Mouse (Mus musculus) megakaryocyte progenitor cell, adult 5-6 weeks (primary cell): ENCODE measurements around the gene E2f2. TPM values are rescaled to one million over a fixed set of nuclear protein-coding genes. Genes with fewer than 3 reads are reported as not detected.

Experiments used
- ATAC-seq: replicated peaks from 2 replicates; pipeline ENCODE4 v1.8.0; 2016; ENCODE audit warnings: mild to moderate bottlenecking, moderate TSS enrichment, inconsistent platforms; ENCODE audit not compliant: poor library complexity
- total RNA-seq, 2 experiments: library from RNA; stranded (forward) in 1 of 2; stranded (reverse) in 1 of 2; fragments of 157-497, 149-512 nt in 1 of 2; fragments of 200-1000 nt in 1 of 2; gene quantifications; 2 replicates each; pipeline versions ENCODE4 v1.2.3 to v1.2.4; 2015 to 2017

The E2f2 gene
- total RNA-seq, 2 experiments from 2014 or later, result 5.6 to 5.9 TPM

DNA sequence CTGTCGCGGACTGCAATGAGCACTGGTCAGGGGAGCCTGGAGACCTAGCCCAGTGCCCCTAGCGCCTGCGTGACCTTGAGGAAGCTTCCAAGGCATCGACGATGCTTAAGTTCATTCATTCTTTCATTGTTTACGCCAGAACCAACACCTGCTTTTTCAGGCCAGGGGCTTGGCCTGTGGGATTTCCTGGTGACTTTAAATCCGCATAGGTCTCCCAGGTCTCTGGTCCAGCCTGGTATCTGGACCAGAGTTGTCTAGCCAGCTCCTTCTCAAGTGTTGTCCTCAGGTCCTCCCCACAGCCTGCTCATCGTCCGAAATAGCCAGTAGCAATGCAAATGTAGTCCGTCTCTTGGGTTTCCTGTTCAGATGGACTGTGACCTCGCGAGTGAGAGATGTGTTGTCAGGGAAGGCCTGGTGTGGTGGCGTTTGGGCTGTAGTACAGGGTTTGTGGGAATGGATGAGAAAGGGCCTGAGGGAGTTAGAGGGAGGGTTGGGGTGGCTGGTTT lies 1.1 kb downstream of the E2f2 start:
- no peak for ATAC-seq

DNA sequence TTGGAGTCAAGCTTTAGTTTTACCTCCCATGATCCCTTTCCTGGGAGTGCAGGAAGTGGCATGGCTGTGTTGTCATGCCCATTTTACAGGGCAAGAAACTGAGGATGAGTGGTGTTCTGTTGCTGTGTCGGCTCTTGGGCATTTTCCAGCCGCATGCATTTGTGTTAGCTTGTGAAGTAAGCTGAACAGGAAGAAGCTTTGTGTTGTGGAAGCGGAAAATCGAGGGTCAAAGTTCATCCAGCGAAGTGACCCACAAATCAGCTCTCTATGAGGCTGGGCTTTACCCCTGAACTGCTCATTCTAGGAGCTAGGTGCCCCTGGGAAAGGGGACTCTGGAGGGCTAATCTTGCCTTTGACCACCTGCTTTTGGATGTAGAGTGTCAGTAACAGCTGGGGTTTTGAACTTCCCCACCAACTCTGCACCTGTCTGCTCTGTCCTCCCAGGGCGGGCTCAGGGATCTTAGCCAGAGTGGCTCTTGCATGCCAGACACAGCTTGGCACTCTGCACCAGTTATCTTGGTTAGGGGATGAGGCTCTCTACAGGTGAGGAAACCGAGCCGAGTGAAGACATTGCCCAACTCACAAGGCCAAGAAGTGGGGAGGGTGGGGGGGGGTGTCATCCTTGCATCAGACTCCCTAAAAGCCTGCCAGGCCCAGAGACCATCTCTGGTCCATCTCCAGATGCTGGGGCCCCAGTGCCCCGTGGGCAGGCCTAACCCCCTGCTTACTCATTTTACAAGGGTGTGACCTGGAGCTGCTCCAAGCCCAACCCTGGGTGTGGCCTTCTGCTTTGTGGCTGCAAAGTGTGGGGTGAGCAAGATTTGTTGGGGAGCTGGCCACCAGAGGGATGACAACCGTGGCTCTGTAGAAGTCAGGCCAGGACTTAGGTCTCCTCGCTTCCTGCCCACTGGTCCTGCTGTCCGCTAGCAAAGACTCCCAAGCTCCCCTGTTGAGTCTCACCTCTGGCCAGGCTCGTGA lies 2.3 kb downstream of the E2f2 start:
- ATAC-seq, result peak; percentile 39

DNA sequence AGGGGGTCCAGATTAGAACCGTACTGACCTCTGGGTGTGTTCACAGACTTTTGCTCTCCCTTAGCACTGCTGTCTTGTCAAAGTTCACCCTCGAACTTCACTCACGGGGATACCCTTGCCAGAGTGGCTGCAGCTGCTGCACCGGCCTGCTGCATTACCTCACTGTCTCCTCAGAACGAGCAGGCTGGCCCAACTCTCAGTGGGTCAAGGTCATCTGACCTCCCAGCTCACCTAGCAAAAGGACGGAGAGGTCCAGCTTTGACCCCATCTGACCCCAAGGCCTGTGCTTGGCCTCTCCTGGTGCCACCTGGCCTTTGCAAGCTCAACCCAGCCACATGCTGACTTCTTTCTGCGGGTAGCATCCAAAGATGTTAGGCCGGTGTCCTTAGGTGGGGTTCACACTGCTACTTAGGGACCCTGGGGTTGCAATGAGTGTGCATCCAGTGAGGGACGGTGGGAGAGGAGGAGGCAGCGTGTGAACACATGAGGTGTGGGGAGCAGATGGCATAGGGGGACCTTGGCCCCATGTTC lies 3.9 kb downstream of the E2f2 start:
- ATAC-seq, result no peak

DNA sequence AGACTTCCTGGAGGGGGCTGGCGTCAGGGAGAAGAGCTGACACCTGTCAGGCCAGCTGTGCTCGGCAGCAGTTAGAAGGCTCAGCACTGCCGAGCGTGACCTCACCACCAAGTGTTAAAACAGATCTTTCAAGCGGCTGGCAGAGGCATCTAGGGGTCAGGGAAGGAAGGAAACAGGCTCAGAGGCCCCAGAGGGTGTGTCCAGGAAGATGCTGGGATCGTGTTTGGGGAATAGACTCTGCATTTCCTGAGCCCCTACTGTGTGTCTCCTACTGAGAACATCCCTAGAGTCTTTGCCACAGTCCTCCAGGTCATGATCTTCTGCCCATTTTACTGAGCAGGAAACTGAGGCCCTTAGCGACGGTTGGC lies 5.0 kb downstream of the E2f2 start:
- no peak for ATAC-seq

DNA sequence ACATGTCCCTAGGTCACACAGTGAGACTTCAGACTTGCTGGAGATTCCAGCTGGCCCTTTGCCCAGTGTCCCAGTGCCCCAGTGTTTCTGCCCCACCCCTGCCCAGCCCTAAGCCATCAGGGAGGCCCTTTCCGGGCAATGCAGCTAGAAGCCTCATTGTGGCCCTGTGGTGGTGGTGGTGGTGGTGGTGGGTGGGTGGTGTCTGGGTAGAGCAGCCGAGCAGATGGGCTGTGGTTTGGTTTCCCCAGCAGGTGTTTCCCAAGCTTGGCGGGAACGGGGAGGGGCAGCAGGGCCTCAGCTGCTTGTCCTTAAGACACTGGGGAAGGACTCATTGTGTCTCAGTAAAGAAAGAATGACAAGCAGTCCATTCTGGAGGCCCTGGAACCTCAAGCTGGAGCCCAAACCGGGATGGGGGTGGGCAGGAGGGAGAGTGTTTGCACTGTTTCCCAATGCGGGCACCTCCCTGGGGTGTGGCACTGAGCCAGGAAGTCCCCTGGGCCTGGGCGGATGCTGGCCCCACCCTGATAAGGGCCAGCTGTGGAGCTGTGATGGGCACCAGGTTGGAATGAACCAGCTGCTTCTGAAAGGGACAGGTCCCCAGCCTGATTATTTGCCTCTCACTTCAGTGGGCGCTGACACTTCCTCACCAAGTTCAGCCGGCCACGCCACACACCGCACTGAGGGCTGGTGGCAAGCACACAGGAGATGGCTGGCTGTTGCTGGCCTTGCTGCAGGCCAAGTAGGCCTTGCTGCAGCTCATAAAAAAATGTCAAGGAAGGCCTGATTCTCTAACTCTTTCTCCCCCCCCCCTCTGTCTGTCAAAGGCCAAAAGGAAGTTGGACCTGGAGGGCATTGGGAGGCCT lies 5.6 kb downstream of the E2f2 start:
- ATAC-seq, result peak; percentile 49

DNA sequence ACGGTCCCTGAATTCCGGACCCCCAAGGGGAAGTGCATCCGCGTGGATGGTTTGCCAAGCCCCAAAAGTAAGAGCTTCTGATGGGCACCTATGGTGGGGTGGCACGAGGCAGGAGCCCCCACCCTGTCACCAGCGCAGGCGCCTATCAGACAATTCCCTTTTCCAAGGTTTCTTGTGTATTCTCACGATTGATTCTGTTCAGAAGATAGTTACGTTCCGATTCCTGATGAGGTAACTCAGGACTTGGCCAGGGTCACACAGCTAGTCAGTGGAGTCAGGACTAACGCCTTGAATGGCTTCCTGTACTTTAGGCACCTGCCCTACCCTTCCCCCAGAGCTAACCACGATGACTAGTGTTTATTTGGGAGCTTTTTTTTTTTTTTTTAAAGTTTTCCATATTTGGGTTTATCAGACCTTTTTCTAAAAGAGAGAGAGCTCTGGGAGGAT lies 6.3 kb downstream of the E2f2 start:
- ATAC-seq, result no peak

DNA sequence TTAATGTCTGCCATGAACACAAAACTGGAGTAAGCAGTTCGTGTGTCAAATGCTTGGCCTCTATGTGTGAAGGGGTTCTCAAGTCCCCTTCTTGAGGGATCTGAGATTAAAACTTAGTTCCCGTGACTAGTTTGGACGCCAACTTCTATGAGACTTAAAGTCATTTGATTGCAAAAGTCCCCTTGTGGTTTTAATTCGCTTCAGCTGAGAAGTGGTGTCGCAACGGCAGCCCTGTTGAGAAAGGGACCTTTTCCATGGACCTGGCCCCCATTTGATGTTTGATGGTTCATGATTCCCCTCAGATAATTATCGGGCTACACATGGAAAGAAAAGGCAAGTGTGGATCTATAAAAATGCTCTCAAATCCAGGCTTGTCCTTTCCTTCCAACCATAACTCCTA lies 7.3 kb downstream of the E2f2 start:
- ATAC-seq, result no peak

DNA sequence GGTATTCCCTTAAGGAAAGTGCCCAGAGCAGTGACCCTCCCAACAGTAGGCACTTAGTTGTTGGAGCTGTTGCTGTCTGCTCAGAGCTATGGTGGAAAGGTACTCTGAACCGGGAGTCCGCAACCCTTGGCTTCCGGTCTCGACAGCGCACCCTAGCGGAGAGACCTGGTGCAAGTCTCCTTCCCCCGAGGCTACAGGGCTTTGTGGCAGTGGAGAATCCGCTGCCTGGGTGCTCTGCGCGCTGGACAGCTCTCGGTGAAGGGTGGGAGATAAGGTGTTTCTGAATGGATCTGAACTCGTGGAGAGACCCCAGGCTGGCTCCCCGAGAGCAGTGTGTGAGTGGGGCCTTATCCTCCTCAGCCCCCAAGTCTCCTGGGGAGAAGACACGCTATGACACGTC lies 7.8 kb downstream of the E2f2 start:
- peak; percentile 67 for ATAC-seq

DNA sequence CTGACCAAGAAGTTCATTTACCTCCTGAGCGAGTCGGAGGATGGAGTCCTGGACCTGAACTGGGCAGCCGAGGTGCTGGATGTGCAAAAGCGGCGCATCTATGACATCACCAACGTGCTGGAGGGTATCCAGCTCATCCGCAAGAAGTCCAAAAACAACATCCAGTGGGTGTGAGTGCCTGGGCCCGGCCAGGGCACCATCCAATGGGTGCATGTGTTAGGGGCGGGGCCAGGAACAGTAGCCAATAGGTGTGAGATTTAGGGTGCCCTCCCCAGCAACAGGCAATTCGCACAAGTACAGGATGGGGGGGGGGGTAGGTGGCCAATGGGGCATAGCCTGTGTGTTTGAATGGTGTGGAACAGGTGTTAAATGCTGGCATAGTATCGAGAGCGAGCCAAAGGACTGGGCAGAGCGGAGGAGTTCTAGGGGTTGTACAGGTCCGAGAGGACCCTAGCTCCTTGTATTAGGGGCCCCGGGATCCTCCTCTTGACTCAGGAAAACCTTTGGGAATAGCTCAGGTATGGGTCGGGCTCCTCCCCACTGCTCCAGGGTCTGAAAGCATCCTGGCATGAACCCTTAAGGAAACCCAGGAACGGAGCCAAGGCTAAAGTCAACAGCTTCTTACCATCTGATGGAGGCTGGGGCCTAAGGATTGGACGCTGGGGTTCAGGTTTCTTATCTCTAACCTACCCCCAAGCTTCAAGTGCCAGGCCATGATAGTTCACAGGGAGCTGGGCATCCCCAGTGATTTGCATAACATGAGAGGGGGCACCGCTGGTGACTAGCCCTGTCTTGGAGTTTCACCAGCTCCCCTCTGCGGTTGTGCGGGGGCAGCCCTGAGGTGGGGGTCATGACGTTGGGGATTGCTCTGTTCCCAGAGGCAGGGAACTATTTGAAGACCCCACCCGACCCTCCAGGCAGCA lies 8.5 kb downstream of the E2f2 start:
- no peak for ATAC-seq

DNA sequence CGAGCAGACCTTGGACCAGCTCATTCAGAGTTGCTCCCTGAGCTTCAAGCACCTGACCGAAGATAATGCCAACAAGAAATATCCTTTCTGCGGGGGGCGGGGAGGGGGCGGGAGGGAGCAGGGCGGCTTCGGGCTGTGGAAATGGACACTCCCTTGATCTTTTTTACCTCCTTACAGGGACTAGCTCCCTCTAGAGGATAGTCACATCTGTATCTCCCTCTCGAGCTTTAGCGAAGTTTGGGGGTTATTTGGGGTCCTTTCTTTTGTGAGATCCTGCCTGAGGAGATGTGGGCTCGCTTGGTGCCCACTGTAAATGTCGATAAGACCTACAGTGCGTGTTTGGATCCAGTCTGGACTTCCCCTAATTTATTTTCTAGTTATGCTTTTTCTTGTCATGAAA lies 9.2 kb downstream of the E2f2 start:
- ATAC-seq, result no peak

DNA sequence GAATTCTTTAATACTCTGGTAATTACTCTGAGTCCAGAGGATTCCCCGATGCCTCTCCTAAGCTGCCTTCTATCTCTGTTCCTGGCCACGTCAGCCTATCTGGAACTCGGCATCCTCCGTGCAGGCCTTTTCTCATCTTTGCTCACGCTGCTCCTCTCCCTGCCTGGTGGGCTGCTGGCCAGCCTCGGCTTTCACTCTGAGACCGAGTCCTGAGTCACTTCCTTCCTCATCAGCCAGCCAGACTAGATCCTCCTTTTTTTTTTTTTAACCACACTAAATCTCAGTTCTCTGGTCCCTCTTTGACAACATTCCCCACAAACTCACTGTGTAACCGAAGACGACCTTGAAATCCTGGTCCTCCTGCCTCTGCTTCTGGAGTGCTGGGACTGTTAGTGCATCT lies 13.2 kb downstream of the E2f2 start:
- peak; percentile 47 for ATAC-seq

DNA sequence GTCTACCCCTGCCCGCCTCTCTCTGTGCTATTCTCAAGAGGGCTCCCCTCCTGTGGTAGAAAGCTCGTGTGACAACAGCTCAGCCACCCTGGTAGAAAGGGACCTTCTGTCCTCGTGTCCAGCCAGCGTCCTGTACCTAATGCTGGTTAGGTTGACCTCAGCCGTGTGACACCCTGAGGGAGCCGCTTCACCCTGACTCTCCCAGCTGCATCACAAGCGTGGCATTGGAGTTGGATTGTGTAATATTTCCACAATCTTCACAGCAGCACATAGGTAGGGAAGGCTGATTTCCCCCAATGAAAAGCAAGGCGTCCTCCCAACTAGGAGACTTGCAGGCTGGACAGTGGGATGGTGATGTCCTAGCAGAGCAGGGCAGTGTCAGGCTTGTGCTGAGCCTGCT lies 14.1 kb downstream of the E2f2 start:
- no peak for ATAC-seq

DNA sequence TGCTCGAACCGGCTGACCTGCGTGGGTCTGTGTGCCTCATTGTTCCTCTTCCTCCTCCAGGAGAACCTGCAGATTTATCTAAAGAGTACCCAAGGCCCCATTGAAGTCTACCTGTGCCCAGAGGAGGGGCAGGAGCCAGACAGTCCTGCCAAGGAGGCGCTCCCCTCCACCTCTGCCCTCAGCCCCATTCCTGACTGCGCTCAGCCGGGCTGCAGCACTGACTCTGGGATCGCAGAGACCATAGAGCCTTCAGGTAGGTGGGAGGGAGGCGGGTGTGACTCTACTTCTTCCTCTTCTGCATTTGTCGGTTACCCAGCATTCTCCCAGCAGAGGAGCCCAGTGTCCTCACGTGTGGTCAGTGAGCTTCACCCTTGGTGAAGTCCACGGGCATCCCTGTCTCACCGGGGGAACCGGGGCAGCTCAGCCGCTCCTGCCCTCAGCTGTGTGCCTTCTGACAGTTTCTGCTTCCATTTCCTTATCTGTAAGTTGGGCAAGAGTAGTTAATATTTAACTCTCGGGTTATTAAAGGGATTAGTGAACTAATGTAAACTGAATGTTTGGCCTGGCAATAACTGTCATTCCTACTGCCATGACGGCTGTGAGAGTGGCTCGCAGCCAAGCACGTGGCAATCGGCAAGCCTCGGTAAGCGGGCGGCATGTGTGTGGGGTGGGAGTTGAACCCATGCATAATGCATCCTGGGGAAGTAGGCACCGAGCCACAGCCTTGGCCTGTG lies 14.7 kb downstream of the E2f2 start:
- no peak for ATAC-seq

DNA sequence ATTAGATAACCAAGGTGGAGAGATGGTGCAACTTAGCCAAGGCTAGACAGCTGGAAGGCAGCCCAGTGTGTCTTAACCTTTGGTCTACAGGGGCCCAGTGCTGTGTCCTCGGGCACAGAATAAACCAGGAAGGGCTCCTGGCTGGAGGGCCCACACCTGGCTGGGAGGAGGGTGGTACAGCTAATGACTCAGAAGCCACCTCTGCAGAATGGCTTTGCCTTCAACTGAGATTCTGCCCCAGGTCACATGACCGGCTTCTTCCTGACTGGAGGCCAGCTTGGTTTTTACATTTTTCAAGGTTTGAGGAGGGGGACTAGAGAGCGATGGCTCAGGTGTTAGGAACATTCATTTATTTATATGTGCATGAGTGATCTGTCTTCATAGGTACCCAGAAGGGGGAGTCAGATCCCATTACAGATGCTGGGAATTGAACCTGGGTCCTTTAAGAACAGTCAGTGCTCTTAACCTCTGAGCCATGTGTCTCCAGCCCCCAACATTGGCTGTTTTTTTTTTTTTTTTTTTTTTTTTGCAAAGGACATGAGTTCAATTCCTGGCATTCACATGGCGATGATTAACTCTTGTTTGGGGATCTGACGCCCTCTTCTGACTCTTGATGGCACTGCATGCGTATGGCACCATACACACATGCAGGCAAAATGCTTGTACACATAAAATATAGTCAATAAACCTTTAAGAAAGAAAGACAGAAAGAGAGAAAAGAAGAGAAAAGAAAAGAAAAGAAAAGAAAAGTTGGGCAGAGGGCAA lies 17.0 kb downstream of the E2f2 start:
- ATAC-seq, result peak; percentile 49; the same call in 1 of the 2 replicates

DNA sequence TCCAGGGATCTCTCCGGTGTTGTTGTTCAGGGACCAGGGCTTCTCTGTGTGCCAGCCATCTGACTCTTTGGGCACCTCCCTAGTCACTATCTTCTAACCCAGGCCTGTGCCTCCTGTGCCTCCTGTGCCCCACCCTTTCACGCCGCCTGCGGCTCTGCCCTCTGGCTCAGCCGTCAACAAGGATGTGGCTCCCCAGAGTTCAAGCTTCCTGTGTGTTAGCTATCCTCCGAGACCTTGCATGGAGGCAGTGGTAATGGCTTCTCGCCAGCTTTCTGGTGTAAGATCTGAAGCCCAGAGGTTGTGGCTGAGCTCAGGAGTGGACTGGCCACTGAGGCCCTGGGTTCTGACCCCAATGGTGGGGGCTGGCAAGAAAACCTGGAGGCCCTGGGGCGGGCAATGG lies 17.7 kb downstream of the E2f2 start:
- ATAC-seq, result peak; percentile 93

DNA sequence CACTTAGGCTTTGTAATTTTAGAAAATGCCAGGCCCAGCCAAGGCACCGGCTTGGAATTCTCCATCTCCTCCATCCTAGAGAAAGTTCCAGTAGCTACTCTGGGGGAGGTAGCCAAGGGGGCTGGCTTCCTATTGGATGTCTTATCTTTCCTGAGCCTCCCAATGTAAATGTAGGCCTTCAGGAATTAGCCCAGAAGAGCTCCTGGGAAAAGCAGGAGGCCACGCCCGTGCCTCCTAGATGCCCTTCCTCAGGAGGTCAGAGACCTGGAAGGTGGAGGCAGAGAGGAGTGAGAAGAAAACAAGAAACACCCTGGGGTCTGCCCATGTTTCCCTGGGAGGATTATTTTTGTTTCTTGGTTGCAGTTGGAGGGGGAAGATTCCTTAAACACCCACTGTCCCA lies 21.4 kb downstream of the E2f2 start:
- ATAC-seq, result no peak

DNA sequence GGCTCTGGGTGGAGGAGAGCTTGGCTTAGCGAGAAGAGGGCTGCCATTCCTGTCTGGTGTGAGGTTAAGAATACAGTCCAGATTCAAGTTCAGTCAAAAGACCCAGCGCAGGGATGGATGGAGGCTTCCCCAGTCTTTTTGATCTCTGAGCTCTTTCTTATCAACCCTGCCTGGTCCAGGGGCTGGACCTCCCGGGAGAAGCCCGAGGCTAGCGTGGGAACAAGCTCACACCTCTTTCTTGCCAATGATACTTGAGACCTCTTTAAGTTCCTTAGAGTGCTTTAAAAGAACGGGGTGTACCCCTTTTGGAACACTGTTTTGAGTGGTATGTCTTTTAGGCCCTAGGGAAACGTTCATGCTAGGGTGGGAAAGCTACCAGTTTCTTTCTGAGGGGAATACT lies 22.8 kb downstream of the E2f2 start:
- no peak for ATAC-seq

DNA sequence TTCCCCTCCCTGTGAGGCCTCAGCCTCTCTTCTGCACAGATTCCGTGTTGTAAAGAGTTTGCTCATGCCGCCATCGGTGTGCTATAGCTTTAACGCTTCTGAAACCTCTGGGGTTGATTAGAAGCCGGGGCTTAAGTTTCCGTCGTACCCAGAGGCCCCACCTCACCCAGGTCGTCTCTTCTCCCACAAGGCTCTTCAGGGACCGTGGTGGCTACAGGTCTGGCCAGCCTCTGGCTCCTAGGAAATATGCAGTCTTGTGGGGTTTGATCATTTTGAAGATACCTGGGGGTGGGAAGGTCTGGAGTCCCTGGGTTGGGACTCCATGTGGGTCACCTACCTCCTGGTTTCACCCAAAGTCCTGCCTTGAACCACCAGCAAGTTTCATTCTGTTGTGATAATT lies 23.4 kb downstream of the E2f2 start:
- no peak for ATAC-seq

DNA sequence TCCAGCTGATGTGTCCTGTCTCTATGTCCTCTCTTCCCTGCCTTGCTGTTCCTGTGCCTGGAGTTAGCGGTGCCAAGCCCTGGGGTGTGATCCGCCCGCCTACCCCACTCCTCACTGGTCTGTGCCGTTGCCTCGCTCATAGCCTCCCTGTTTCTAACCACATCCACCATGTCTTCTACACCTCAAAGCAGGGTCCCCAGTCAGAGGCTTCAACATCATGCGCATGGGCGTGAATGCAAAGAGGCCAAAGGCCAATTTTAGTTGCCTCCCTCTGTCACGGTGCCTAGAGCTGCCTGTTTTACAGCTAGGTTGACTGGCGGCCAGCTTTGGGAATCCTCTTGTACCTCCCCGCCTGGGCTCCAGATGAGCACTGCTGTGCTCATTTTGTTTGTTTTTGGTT lies 24.0 kb downstream of the E2f2 start:
- ATAC-seq, result no peak
